Mouse (Mus musculus): ENCODE results near the gene Nrip3.
A peak's percentile ranks its signal among the peaks of the same experiment; 100 is the strongest.

Nrip3 gene

GRCm38 (mm10) chr7:109767575-109768350, 14.1 kb downstream of the Nrip3 start:
- no peak for DNase-seq

GRCm38 (mm10) chr7:109764009-109764408, 17.8 kb downstream of the Nrip3 start:
- DNase-seq, result no peak

DNA sequence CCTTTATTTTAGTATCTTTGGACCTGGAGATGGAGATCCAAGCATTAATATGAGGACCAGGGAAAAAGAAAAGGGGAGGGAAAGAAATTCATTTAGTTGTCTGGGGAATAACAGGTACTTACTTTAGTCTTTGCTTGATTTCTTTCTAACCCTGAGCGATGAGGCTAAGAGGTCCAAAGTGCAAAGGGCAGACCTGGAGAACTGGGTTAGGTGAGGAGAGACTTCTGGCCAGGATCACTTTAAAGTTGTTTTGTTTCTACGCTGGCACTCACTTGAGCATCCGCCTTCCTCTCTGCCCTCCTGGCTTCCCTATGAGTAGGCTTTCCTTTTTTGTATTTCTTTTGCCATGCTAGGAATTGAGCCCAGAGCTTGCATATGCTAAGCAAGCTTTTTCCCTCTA, 25.5 kb downstream of the Nrip3 start:
- DNase-seq, result no peak

DNA sequence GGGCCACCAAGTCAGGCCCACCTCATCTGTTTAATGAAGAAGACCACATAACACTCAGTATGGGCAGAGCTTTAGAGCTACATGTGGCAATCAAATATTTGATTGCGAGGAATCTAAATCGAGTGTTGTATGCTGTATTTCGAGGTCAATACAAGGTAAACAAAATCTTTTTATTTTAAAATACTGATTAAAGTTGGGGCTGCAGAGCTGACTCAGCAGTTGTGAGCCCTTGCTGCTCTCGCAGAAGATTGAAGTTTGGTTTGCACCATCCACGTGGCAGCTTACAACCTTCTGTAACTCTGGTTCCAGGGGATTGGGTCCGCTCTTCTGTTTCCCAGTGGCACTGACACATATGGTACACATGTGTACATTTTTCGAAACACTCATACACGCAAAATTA, 27.8 kb downstream of the Nrip3 start:
- DNase-seq, result no peak

GRCm38 (mm10) chr7:109752008-109752925, 29.6 kb downstream of the Nrip3 start, which contains the start of gene Tmem9b:
Tmem9b (minus strand) TSS chr7:109752875.
- DNase-seq, result peak; percentile 90

DNA sequence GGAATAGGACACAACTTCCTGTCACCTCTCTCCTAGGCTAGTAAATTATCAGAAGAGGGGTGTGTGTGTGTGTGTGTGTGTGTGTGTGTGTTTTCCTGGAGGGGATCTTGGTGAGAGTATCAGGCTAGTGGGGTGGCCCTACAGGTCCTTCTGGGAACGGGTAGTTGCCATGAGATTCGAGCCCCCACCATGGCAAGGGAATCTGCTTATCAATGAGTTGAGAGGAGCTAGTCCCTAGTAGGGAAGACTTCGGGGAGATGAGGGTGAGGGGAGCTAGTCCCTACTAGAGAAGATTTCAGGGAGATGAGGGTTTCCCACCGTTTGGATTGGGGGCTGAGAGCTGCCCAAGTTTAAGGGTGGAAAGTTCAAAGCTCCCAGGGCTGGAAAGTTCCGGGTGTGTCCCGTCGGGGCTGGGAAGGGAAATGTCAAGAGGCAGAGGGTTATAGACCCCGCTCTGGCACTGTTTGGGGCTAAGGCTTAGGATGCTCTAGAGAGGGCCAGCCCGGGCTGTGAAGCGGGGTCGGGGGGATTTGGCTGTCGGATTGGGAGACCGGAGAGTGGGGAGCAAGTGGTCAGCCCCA, 30.3 kb downstream of the Nrip3 start:
- DNase-seq, result no peak

DNA sequence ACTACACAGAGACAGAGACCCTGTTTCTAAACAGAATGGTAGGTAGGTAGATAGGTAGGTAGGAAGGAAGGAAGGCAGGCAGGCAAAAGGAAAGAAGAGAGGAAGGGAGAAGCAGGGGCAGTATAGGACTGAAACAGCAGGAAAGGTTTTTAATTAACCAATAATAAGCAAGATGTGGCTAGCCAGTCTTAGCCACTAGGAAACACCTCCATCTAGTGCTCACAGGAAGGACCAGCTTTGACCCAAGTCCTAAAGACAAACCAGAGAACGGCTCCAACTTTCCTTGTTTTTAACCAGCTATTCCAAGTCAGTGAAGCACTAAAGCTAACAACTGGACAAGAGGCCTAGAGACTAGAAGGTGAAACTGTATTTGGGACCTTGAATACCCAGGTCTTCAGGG, 34.1 kb downstream of the Nrip3 start:
- no peak for DNase-seq

- DNase-seq, result no peak
Observed at GRCm38 (mm10) chr7:109741703-109742102, 40.1 kb downstream of the Nrip3 start.

- DNase-seq, result no peak
Observed at GRCm38 (mm10) chr7:109741060-109741459, 40.8 kb downstream of the Nrip3 start.

DNA sequence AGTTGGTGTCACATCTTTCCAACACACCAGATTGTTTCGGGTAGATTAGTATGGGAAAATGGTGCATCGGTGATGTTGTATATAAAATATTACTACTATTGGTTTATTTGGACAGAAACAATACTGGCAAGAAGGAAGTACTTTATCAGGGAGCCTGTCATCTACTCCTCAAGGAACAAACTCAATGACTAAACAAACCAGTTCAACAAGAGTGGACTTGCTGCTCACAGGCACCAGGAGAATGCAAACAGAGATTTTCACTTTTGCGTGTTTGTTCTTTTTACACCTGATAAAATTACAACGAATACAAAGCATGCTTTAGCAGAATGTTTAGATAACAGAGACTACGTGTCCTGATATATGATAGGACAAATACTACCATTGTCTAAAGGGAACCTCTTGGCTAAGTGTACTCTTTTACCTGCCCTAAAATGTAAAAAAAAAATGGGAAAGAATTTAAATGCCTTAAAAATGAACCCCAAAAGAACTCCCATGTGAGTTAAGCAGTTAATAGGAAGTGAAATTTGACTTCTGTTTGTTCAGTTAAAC, 41.9 kb downstream of the Nrip3 start:
- DNase-seq, result no peak

- DNase-seq, result no peak
Observed at GRCm38 (mm10) chr7:109734806-109735205, 47.0 kb downstream of the Nrip3 start.

GRCm38 (mm10) chr7:109731626-109732025, 50.2 kb downstream of the Nrip3 start, which contains the start of gene Ascl3:
Ascl3 (minus strand) TSS chr7:109731726.
- DNase-seq, result no peak

GRCm38 (mm10) chr7:109723697-109724096, 58.1 kb downstream of the Nrip3 start, which contains the start of gene BC051019:
BC051019 (minus strand) TSS chr7:109723850.
- no peak for DNase-seq

DNA sequence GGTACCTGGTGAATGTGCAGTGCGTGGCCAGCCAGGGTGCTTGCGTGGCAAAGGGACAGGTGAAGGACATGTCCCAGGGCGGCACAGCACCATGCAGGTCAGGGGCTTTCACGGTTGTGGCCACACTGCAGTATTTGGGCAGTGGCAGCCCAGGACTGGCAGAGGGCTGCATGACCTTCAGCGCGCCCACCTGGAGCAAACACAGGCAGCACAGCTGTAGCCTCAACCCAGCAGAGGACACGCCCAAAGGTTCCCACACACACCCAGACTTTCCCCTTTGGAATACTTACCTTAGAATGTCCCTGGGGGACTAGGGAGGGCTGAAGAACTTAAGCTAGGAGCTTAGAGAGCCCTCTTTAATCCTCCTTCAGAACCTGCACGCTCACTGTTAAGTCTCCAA, 58.7 kb downstream of the Nrip3 start:
- no peak for DNase-seq

DNA sequence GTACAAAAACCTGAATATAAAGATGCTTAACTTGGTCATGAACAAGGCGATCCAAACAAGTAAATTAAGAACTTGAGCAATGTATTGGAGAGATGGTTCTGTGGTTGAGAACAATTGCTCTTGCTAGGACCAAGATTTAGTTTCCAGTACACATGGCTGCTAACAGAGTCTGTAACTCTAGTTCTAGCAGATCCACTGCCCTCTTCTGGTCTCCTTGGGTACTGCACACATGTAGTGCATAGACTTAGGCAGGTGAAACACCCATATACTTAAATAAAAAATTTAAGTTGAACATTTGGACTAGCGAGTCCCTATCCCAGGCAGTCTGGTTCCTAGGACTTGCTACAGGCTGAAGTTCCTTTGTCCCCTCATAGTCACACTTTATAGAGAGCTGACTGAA, 59.2 kb downstream of the Nrip3 start:
- DNase-seq, result no peak

DNA sequence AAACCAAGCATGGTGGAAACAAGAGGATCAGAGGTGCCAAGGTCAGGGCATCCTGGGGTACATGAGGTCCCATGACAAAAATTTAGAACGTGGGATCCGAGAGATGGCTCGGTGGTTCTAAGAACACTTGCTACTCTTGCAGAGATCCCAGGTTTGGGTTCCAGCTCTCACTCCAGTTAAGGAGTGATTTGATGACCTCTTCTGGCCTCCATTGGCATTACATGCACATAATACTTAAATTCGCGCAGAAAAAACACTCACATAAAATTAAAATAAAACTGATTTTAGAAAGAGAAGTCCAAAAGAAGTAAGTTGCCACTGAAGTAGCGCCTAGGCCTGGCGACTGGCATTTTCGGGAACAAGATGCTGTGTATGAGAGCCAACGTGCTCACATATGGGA, 62.5 kb downstream of the Nrip3 start:
- DNase-seq, result peak; percentile 76

- DNase-seq, result no peak
Observed at GRCm38 (mm10) chr7:109713434-109713982, 68.3 kb downstream of the Nrip3 start.

DNA sequence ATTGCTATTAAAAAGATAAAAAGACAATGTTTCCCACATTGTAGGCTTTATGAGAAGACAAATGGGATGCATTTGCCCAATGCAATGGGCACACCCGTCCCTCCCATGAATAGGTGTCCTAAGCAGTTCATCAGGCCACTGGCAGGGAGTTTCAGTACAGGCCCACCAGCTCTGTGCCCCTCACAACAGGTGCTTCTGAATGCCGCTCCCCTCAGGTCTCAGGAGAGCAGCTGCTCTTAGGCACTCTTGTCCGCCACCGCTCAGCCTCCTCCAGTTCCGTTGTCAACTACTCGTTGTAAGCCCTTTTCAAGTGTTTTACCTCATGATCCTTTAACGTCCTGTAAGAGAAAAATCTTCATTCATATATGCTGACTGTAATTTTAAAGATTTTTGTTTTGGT, 69.6 kb downstream of the Nrip3 start:
- DNase-seq, result no peak

DNA sequence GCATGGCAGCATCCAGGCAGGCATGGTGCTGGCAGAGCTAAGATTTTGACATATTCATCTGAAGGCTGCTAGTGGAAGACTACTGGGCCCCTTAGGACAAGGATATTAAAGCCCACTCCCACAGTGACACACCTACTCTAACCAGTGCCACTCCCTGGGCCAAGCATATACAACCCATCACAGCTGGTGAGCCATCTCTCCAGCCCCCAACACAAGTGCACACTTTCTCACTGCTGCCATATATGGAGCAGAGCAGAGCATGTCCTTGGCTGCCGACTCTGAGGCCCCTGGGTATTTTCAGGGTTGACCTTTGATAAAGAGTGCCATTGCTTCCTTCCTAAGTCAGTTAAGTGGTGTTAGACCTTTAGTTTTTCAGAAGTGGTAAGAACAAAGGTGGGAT, 71.8 kb downstream of the Nrip3 start:
- DNase-seq, result no peak

DNA sequence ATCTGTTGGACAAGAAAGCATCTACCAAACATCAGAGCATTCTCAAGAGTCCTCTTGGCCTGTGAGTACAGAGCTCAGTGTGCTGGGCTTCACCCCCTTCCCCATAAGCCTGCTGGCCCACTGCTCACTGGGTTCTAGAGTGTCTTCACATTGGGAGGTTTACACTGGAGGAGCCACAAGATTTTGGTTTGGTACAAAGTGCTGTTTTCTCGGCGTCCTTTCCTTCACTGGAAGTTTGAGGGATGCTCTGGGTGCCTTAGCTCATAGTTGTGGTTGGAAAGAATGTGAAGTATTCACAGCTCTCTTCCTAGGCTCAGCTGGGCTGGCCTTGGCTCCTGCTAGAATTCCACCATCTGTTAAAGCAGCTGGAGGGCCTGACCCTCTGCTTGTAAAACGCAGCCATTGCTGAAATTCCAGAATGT, 72.9 kb downstream of the Nrip3 start:
- peak; percentile 30 for DNase-seq
